Mouse (Mus musculus) bone marrow, adult 2 months (tissue): ENCODE data around the gene Nadk. TPM values are rescaled to one million over a fixed set of nuclear protein-coding genes. Genes with fewer than 3 reads are reported as not detected.
A peak's percentile ranks its signal among the peaks of the same experiment; 100 is the strongest.

ENCODE experiments used
- H3K27ac ChIP-seq: fragments of 200-500 bp; 2 replicates; pipeline ENCODE4 v1.5.1; 2012; ENCODE audit warnings: low read depth, mild to moderate bottlenecking, control low read depth, inconsistent platforms, low read length; ENCODE audit not compliant: control insufficient read depth, poor library complexity, insufficient read depth
- H3K4me1 ChIP-seq: fragments of 200-500 bp; 2 replicates; pipeline ENCODE4 v1.6.1; 2011; ENCODE audit warnings: low read length; ENCODE audit not compliant: control insufficient read depth, insufficient read depth
- H3K4me3 ChIP-seq: fragments of 200-500 bp; replicated peaks from 2 replicates; pipeline ENCODE3; 2011; ENCODE audit warnings: mild to moderate bottlenecking, low read depth, low read length, control low read depth; ENCODE audit not compliant: control insufficient read depth
- CTCF ChIP-seq: fragments of 200-500 bp; IDR thresholded peaks from 2 replicates; pipeline ENCODE4 v1.5.1; 2011; ENCODE audit warnings: low read length, control low read depth; ENCODE audit not compliant: control insufficient read depth, insufficient read depth
- POLR2A ChIP-seq: fragments of 200-500 bp; IDR thresholded peaks from 2 replicates; pipeline ENCODE4 v1.6.1; 2011; ENCODE audit warnings: low read depth, mild to moderate bottlenecking, control low read depth, low read length, borderline replicate concordance; ENCODE audit not compliant: control insufficient read depth
- WGBS: fragments of 180-500 bp; shearing (Covaris S2); methylation state at CpG from one replicate; pipeline ENCODE4 v1.1.7; 2018; 5-methylcytosine and 5-hydroxymethylcytosine counted together
- polyA plus RNA-seq: library from polyadenylated mRNA; stranded (reverse); fragments of >200 nt; gene quantifications from 2 replicates; pipeline ENCODE4 v1.2.4, GENCODE M21; 2011; ENCODE audit warnings: low replicate concordance; ENCODE audit not compliant: missing spikeins, insufficient read depth, insufficient read length

Nadk gene
- 28.2 and 52.6 TPM in 2 replicates for polyA plus RNA-seq

- Histone ChIP-seq H3K4me1 (peaks cover 13% of the 10 kb centered on the region; the same call in 1 of the 2 replicates), H3K27ac (peak within 1 kb of the TSS; percentile 88), H3K4me3 (peak within 1 kb of the TSS; percentile 69)
- 28% methylated on average over 7 of the region's 7 CpGs for WGBS
- TF ChIP-seq CTCF, result no peak
- no peak for TF ChIP-seq POLR2A
Observed at GRCm38 (mm10) chr4:155561661-155562442, at the start of gene Nadk. TSS of gene Nadk (plus strand) at chr4:155562378.

- Histone ChIP-seq H3K4me1 (no peaks in the 10 kb centered on the region), H3K4me3 (no peak overlapping the region), H3K27ac (no peak overlapping the region)
- WGBS, result 92% methylated on average over 2 of the region's 2 CpGs
- TF ChIP-seq CTCF (no peak), POLR2A (no peak)
Observed at GRCm38 (mm10) chr4:155514810-155515209, 47.4 kb upstream of the Nadk start.

GRCm38 (mm10) chr4:155517948-155518517, 44.1 kb upstream of the Nadk start:
- H3K27ac ChIP-seq, result no peak overlapping the region
- TF ChIP-seq POLR2A, result no peak
- TF ChIP-seq CTCF, result no peak
- H3K4me1 ChIP-seq, result no peaks in the 10 kb centered on the region
- H3K4me3 ChIP-seq, result no peak overlapping the region
- WGBS, result 83% methylated on average over 7 of the region's 7 CpGs

- TF ChIP-seq CTCF (no peak), POLR2A (no peak)
- 86% methylated on average over 7 of the region's 7 CpGs for WGBS
- Histone ChIP-seq H3K4me1 (no peaks in the 10 kb centered on the region), H3K27ac (no peak overlapping the region), H3K4me3 (no peak overlapping the region)
Observed at GRCm38 (mm10) chr4:155522327-155522726, 39.9 kb upstream of the Nadk start.

GRCm38 (mm10) chr4:155525751-155526150, 36.4 kb upstream of the Nadk start:
- no peak overlapping the region for H3K4me3 ChIP-seq
- H3K4me1 ChIP-seq, result no peaks in the 10 kb centered on the region
- TF ChIP-seq CTCF (no peak), POLR2A (no peak)
- 82% methylated on average over 5 of the region's 5 CpGs for WGBS
- H3K27ac ChIP-seq, result no peak overlapping the region

GRCm38 (mm10) chr4:155529294-155529693, 32.9 kb upstream of the Nadk start:
- H3K4me1 ChIP-seq, result no peaks in the 10 kb centered on the region
- H3K4me3 ChIP-seq, result no peak overlapping the region
- H3K27ac ChIP-seq, result no peak overlapping the region
- TF ChIP-seq CTCF (no peak), POLR2A (no peak)
- 38% methylated on average over 3 of the region's 3 CpGs for whole genome bisulfite sequencing

GRCm38 (mm10) chr4:155549993-155550392, 12.2 kb upstream of the Nadk start:
- H3K4me1 ChIP-seq, result peaks cover 6% of the 10 kb centered on the region; the same call in 1 of the 2 replicates
- no peak overlapping the region for H3K27ac ChIP-seq
- no peak overlapping the region for H3K4me3 ChIP-seq
- TF ChIP-seq CTCF (no peak), POLR2A (no peak)
- 67% methylated on average over 7 of the region's 7 CpGs for WGBS

- Histone ChIP-seq H3K4me1 (peaks cover 6% of the 10 kb centered on the region; the same call in 1 of the 2 replicates), H3K4me3 (no peak overlapping the region), H3K27ac (peak overlapping the region; percentile 72; the same call in 1 of the 2 replicates)
- TF ChIP-seq CTCF (no peak), POLR2A (no peak)
- WGBS, result 16% methylated on average over 2 of the region's 2 CpGs
Observed at GRCm38 (mm10) chr4:155550446-155550845, 11.7 kb upstream of the Nadk start.

GRCm38 (mm10) chr4:155551073-155551472, 11.1 kb upstream of the Nadk start:
- TF ChIP-seq POLR2A (no peak), CTCF (no peak)
- H3K4me1 ChIP-seq, result peaks cover 6% of the 10 kb centered on the region; the same call in 1 of the 2 replicates
- peak overlapping the region; percentile 72 for H3K27ac ChIP-seq
- 89% methylated on average over 4 of the region's 4 CpGs for WGBS
- no peak overlapping the region for H3K4me3 ChIP-seq
